Mouse (Mus musculus): ENCODE data around the gene Bub1b. TPM values are rescaled to one million over a fixed set of nuclear protein-coding genes. Genes with fewer than 3 reads are reported as not detected.
A peak's percentile ranks its signal among the peaks of the same experiment; 100 is the strongest.

Gene Bub1b
- polyA plus RNA-seq, 1 experiment from 2014 or later: 112 TPM

- H3K4me1 ChIP-seq (ENCODE audit: control insufficient read depth, insufficient read depth, low read length): 0 out of 2 replicates have a peak, but pooled peaks cover 3% of the 10 kb centered on the region
- DNase-seq (ENCODE audit: low spot score) (no peak), ATAC-seq (ENCODE audit: insufficient read depth, low FRiP score, low TSS enrichment) (no peak)
- peaks cover 14% of the 10 kb centered on the region for H3K36me3 ChIP-seq (ENCODE audit: control insufficient read depth, insufficient read depth, low read length)
- H3K9ac ChIP-seq (ENCODE audit: low read length): no peak overlapping the region
- 0 out of 2 replicates have a peak, but pooled peaks cover 2% of the 10 kb centered on the region for H3K9me3 ChIP-seq (ENCODE audit: control insufficient read depth, low read length)
- H3K4me3 ChIP-seq (ENCODE audit: low read depth, low read length): no peak overlapping the region
- no peak overlapping the region for H3K4me2 ChIP-seq (ENCODE audit: low read depth)
- no peak overlapping the region for H3K27ac ChIP-seq (ENCODE audit: low read depth, low read length)
- 92% methylated on average over 18 of the region's 18 CpGs for WGBS
- no peaks in the 10 kb centered on the region for H3K27me3 ChIP-seq (ENCODE audit: control insufficient read depth, insufficient read depth, low read length)
Measured at GRCm38 (mm10) chr2:118601599-118602263, 3.7 kb downstream of the Bub1b start.

- no peaks in the 10 kb centered on the region for H3K27me3 ChIP-seq (ENCODE audit: control insufficient read depth, insufficient read depth, low read length)
Measured at GRCm38 (mm10) chr2:118604091-118604490, 6.1 kb downstream of the Bub1b start.

GRCm38 (mm10) chr2:118606032-118606431 lies 8.0 kb downstream of the Bub1b start:
- WGBS: 84% methylated on average over 2 of the region's 2 CpGs
- Histone ChIP-seq H3K4me3 (ENCODE audit: low read depth, low read length) (no peak overlapping the region), H3K27me3 (ENCODE audit: control insufficient read depth, insufficient read depth, low read length) (no peaks in the 10 kb centered on the region), H3K27ac (ENCODE audit: low read depth, low read length) (no peak overlapping the region), H3K36me3 (ENCODE audit: control insufficient read depth, insufficient read depth, low read length) (peaks cover 14% of the 10 kb centered on the region), H3K4me2 (ENCODE audit: low read depth) (no peak overlapping the region), H3K9ac (ENCODE audit: low read length) (no peak overlapping the region), H3K9me3 (ENCODE audit: control insufficient read depth, low read length) (0 out of 2 replicates have a peak, but pooled peaks cover 2% of the 10 kb centered on the region), H3K4me1 (ENCODE audit: control insufficient read depth, insufficient read depth, low read length) (no peaks in the 10 kb centered on the region)
- no peak for ATAC-seq (ENCODE audit: insufficient read depth, low FRiP score, low TSS enrichment)
- peak; percentile 47 for DNase-seq (ENCODE audit: low spot score)

More at GRCm38 (mm10) chr2:118604091-118604490, 6.1 kb downstream of the Bub1b start:
- Histone ChIP-seq H3K27ac (ENCODE audit: low read depth, low read length) (no peak overlapping the region), H3K4me2 (ENCODE audit: low read depth) (no peak overlapping the region), H3K4me3 (ENCODE audit: low read depth, low read length) (no peak overlapping the region), H3K36me3 (ENCODE audit: control insufficient read depth, insufficient read depth, low read length) (peaks cover 14% of the 10 kb centered on the region), H3K9me3 (ENCODE audit: control insufficient read depth, low read length) (0 out of 2 replicates have a peak, but pooled peaks cover 2% of the 10 kb centered on the region), H3K9ac (ENCODE audit: low read length) (no peak overlapping the region), H3K4me1 (ENCODE audit: control insufficient read depth, insufficient read depth, low read length) (0 out of 2 replicates have a peak, but pooled peaks cover under 1% of the 10 kb centered on the region)
- no peak for ATAC-seq (ENCODE audit: insufficient read depth, low FRiP score, low TSS enrichment)
- no peak for DNase-seq (ENCODE audit: low spot score)
- WGBS: 97% methylated on average over 6 of the region's 6 CpGs

GRCm38 (mm10) chr2:118606976-118607375 lies 9.0 kb downstream of the Bub1b start:
- H3K4me1 ChIP-seq (ENCODE audit: control insufficient read depth, insufficient read depth, low read length): no peaks in the 10 kb centered on the region
- 81% methylated on average over 5 of the region's 5 CpGs for WGBS
- ATAC-seq (ENCODE audit: insufficient read depth, low FRiP score, low TSS enrichment): no peak
- H3K27ac ChIP-seq (ENCODE audit: low read depth, low read length): no peak overlapping the region
- peaks cover 14% of the 10 kb centered on the region for H3K36me3 ChIP-seq (ENCODE audit: control insufficient read depth, insufficient read depth, low read length)
- H3K27me3 ChIP-seq (ENCODE audit: control insufficient read depth, insufficient read depth, low read length): no peaks in the 10 kb centered on the region
- no peak overlapping the region for H3K9ac ChIP-seq (ENCODE audit: low read length)
- H3K4me2 ChIP-seq (ENCODE audit: low read depth): no peak overlapping the region
- H3K9me3 ChIP-seq (ENCODE audit: control insufficient read depth, low read length): 0 out of 2 replicates have a peak, but pooled peaks cover 2% of the 10 kb centered on the region
- no peak for DNase-seq (ENCODE audit: low spot score)
- no peak overlapping the region for H3K4me3 ChIP-seq (ENCODE audit: low read depth, low read length)

GRCm38 (mm10) chr2:118618013-118618412 lies 20.0 kb downstream of the Bub1b start:
- Histone ChIP-seq H3K9ac (ENCODE audit: low read length) (no peak overlapping the region), H3K9me3 (ENCODE audit: control insufficient read depth, low read length) (no peaks in the 10 kb centered on the region), H3K4me1 (ENCODE audit: control insufficient read depth, insufficient read depth, low read length) (no peaks in the 10 kb centered on the region), H3K4me3 (ENCODE audit: low read depth, low read length) (no peak overlapping the region), H3K4me2 (ENCODE audit: low read depth) (no peak overlapping the region), H3K36me3 (ENCODE audit: control insufficient read depth, insufficient read depth, low read length) (peaks cover 23% of the 10 kb centered on the region), H3K27me3 (ENCODE audit: control insufficient read depth, insufficient read depth, low read length) (no peaks in the 10 kb centered on the region), H3K27ac (ENCODE audit: low read depth, low read length) (no peak overlapping the region)
- 93% methylated on average over 4 of the region's 5 CpGs for WGBS
- no peak for DNase-seq (ENCODE audit: low spot score)
- no peak for ATAC-seq (ENCODE audit: insufficient read depth, low FRiP score, low TSS enrichment)

GRCm38 (mm10) chr2:118620101-118620500 lies 22.1 kb downstream of the Bub1b start:
- DNase-seq (ENCODE audit: low spot score) (no peak), ATAC-seq (ENCODE audit: insufficient read depth, low FRiP score, low TSS enrichment) (no peak)
- H3K9me3 ChIP-seq (ENCODE audit: control insufficient read depth, low read length): no peaks in the 10 kb centered on the region
- H3K4me1 ChIP-seq (ENCODE audit: control insufficient read depth, insufficient read depth, low read length): no peaks in the 10 kb centered on the region
- no peak overlapping the region for H3K27ac ChIP-seq (ENCODE audit: low read depth, low read length)
- H3K4me3 ChIP-seq (ENCODE audit: low read depth, low read length): no peak overlapping the region
- H3K9ac ChIP-seq (ENCODE audit: low read length): no peak overlapping the region
- H3K4me2 ChIP-seq (ENCODE audit: low read depth): no peak overlapping the region
- H3K27me3 ChIP-seq (ENCODE audit: control insufficient read depth, insufficient read depth, low read length): no peaks in the 10 kb centered on the region
- WGBS: 63% methylated on average over 2 of the region's 2 CpGs
- peaks cover 16% of the 10 kb centered on the region for H3K36me3 ChIP-seq (ENCODE audit: control insufficient read depth, insufficient read depth, low read length)

- H3K27ac ChIP-seq (ENCODE audit: low read depth, low read length): no peak overlapping the region
- H3K36me3 ChIP-seq (ENCODE audit: control insufficient read depth, insufficient read depth, low read length): peaks cover 11% of the 10 kb centered on the region
- no peak for DNase-seq (ENCODE audit: low spot score)
- H3K4me2 ChIP-seq (ENCODE audit: low read depth): no peak overlapping the region
- no peak overlapping the region for H3K9ac ChIP-seq (ENCODE audit: low read length)
- H3K27me3 ChIP-seq (ENCODE audit: control insufficient read depth, insufficient read depth, low read length): no peaks in the 10 kb centered on the region
- ATAC-seq (ENCODE audit: insufficient read depth, low FRiP score, low TSS enrichment): no peak
- no peak overlapping the region for H3K4me3 ChIP-seq (ENCODE audit: low read depth, low read length)
- 90% methylated on average over 8 of the region's 8 CpGs for WGBS
- H3K9me3 ChIP-seq (ENCODE audit: control insufficient read depth, low read length): no peaks in the 10 kb centered on the region
- no peaks in the 10 kb centered on the region for H3K4me1 ChIP-seq (ENCODE audit: control insufficient read depth, insufficient read depth, low read length)
Measured at GRCm38 (mm10) chr2:118620608-118621007, 22.6 kb downstream of the Bub1b start.

- H3K4me2 ChIP-seq (ENCODE audit: low read depth): no peak overlapping the region
- WGBS: 94% methylated on average over 6 of the region's 6 CpGs
- no peak for ATAC-seq (ENCODE audit: insufficient read depth, low FRiP score, low TSS enrichment)
- H3K4me1 ChIP-seq (ENCODE audit: control insufficient read depth, insufficient read depth, low read length): no peaks in the 10 kb centered on the region
- no peak overlapping the region for H3K4me3 ChIP-seq (ENCODE audit: low read depth, low read length)
- peaks cover 18% of the 10 kb centered on the region for H3K36me3 ChIP-seq (ENCODE audit: control insufficient read depth, insufficient read depth, low read length)
- H3K27me3 ChIP-seq (ENCODE audit: control insufficient read depth, insufficient read depth, low read length): no peaks in the 10 kb centered on the region
- no peak overlapping the region for H3K9ac ChIP-seq (ENCODE audit: low read length)
- no peak for DNase-seq (ENCODE audit: low spot score)
- no peak overlapping the region for H3K27ac ChIP-seq (ENCODE audit: low read depth, low read length)
- H3K9me3 ChIP-seq (ENCODE audit: control insufficient read depth, low read length): no peaks in the 10 kb centered on the region
Measured at GRCm38 (mm10) chr2:118629276-118629675, 31.3 kb downstream of the Bub1b start.

GRCm38 (mm10) chr2:118633441-118633840 lies 35.4 kb downstream of the Bub1b start:
- no peaks in the 10 kb centered on the region for H3K4me1 ChIP-seq (ENCODE audit: control insufficient read depth, insufficient read depth, low read length)
- no peak overlapping the region for H3K4me3 ChIP-seq (ENCODE audit: low read depth, low read length)
- peaks cover 15% of the 10 kb centered on the region for H3K36me3 ChIP-seq (ENCODE audit: control insufficient read depth, insufficient read depth, low read length)
- WGBS: 88% methylated on average over 5 of the region's 5 CpGs
- no peak overlapping the region for H3K4me2 ChIP-seq (ENCODE audit: low read depth)
- no peak for ATAC-seq (ENCODE audit: insufficient read depth, low FRiP score, low TSS enrichment)
- H3K9ac ChIP-seq (ENCODE audit: low read length): no peak overlapping the region
- no peak overlapping the region for H3K27ac ChIP-seq (ENCODE audit: low read depth, low read length)
- H3K9me3 ChIP-seq (ENCODE audit: control insufficient read depth, low read length): no peaks in the 10 kb centered on the region
- H3K27me3 ChIP-seq (ENCODE audit: control insufficient read depth, insufficient read depth, low read length): no peaks in the 10 kb centered on the region
- no peak for DNase-seq (ENCODE audit: low spot score)

All from neural tube, embryonic 11.5 days (tissue).